Mouse (Mus musculus): Measurements from ENCODE around the gene Rnf157.
"Not testable (repeated sequence)": the region's sequence is repeated elsewhere in the genome, so short reads cannot be mapped to it uniquely, and the experiment has no call there.

Rnf157 gene

DNA sequence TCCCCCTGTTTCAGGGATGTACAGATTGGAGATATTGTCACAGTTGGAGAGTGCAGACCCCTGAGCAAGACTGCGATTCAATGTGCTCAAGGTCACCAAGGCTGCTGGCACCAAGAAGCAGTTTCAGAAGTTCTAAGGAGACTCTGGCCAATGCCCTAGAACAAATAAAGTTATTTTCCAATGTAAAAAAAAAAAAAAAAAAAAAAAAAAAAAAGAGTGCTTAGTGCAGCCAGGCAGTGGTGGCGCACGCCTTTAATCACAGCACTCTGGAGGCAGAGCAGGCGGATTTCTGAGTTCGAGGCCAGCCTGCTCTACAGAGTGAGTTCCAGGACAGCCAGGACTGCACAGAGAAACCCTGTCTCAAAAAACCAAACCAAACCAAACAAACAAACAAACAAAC lies 29.8 kb downstream of the Rnf157 start:
- not testable (repeated sequence) for DNase-seq (ENCODE audit: low read depth, low spot score)

DNA sequence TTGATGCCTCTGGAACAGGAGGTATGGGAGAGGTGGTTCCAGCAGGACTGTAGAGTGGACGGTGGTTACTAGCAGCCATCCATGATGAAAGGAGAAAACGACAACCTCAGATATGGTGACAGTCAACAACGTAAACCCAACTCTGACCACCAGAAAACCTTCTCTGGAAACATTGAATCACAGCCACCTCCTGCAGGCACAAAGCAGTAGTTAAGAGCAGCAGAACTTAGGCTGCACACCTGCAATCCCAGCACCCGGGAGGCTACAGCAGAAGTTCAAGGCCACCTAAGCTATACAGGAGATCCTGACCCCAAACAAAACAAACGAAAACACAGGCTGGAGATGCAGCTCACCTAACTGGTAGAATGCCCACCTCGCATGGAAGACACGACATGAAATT lies 32.1 kb downstream of the Rnf157 start:
- DNase-seq (ENCODE audit: low read depth, low spot score): no peak

DNA sequence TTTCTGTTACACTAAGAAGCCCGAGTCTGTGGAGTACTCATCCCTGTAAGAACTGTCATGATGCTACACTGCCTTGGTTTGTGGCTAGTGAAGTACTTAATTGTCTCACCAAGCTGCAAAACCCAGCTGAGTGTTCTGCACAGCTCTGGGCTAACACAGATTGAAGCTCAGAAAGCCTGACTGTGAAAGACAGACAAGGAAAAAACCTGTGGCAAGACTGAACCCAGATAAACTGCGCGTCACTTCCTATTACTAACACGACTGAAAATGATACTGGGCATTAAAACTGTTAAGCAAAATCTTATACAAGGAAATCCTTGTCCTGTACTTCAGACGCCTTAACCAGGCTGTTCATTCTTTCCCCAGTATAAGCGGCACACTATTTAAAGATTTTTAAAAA lies 33.3 kb downstream of the Rnf157 start:
- DNase-seq (ENCODE audit: low read depth, low spot score): no peak

DNA sequence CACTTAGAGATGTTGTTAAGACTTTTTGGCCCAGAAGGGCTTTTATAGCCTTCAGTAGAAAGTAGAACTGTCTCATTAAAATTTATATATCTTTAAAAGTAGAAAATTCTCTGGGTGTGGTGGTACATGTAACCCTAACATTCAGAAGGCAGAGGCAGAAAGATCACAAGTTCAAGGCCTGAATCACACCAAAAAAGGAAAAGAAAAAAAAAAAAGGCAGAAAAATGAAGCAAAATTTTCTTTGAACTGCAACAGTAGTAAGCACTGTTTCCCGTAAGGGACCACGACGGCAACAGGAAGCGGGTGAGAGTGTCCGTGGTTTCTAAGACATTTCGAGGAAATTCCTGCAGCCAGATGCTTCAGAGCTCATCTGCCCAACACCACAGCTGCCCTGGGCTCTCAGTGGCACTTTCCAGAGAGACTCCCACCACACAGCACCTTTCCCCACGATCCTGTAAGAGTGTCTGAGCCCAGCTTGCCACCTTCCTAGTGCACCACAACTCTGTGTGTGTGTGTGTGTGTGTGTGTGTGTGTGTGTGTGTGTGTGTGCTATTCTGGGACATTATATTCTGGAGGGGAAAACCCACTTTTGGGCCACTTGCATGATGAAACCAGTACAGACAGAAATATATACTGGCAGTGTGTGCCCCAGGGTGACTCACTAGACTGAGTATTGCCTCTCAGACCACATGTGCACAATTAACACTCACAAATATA lies 35.7 kb downstream of the Rnf157 start:
- no peak for DNase-seq (ENCODE audit: low read depth, low spot score)

DNA sequence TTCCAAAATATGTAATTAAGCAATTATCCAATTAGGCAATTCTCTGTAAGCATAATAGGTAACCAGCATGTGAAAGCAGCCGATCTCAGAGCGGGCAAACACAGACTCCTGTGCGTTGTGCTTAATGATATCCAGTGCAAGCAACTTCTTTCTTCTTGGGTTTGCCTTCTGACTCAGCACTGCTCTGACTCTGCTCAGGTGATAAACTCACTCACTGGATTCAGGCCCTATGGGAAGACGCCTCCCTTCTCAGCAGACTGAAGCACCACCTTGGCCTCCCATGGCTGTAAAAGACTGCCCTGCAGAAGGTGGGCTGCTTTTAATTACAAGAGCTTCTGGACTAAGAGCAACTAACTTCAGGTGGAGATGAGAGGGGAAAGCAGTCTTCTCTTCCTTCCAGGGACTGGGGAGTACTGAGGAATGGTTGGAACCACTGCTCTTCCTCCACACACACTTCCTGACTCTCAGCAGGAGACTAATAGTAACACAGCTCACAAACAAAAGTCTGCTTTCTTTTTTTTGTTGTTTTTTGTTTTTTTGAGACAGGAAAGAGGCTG lies 40.9 kb downstream of the Rnf157 start:
- DNase-seq (ENCODE audit: low read depth, low spot score): no peak

DNA sequence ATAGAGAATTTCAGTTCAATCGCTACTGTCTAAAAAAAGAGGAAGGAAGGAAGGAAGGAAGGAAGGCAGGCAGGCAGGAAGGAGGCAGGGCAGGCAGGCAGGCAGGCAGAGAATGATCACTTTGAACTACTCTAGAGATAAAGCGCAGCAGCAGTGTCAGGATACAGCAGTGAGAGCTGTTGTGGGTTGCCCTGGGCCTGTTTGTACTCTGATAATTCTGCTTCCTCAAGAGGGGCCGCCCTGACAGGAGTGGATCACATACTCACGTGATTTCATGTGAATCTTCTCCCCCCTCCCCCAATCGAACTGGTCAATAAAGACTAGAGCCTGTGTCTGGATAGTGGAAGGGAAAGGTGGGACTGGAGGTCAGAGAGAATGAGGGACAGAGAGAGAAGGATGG lies 43.2 kb downstream of the Rnf157 start:
- no peak for DNase-seq (ENCODE audit: low read depth, low spot score)

DNA sequence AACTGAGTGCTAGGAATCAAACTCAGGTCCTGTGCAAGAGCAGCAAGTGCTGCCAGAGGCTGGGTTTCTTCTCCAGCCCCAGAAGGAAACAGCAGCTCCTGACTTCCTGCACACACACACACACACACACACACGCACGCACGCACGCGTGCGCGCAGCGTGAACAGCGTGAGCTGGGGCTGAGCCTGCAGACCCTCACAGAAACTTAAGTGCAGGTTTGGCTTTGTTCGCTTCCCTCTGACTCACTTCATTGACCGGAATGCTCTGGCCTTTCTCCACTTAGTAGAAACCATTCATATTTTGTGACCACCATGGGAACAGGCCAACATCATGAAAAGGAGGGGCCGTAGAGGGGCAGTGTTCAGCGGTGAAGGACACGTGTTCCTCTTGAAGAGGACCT lies 43.8 kb downstream of the Rnf157 start:
- DNase-seq (ENCODE audit: low read depth, low spot score): no peak

DNA sequence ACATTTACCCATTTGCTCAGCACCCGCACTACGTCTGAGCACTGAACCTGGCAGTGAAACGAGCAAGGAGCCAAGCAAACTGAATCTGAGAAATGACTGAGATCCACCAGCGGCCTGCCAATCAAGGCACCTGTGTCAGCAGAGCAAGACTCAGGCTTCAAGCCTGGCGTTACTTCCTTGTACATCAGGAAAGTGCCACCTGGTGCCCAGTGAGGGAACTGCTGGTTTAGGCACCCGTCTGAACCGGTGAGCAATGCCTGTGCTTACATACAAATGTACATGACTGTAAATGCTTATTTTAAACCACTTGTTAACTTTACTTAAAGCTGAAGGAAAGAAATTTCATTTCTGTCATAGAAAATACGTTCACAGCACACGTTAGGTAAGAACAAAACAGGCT lies 44.7 kb downstream of the Rnf157 start:
- DNase-seq (ENCODE audit: low read depth, low spot score): peak; percentile 50

DNA sequence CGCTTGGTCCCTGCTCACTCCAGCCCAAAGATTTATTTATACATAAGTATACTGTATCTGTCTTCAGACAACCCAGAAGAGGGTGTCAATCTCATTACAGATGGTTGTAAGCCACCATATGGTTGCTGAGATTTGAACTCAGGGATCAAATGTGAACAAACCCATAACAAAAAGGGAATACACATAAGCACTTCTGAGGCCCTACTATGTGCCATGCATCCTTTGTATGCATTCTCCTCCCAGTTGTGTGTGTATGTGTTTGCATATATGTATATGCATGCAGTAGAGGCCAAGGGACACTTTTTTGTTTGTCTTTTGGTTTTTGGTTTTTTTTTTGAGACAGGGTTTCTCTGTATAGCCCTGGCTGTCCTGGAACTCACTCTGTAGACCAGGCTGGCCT lies 46.2 kb downstream of the Rnf157 start:
- no peak for DNase-seq (ENCODE audit: low read depth, low spot score)

DNA sequence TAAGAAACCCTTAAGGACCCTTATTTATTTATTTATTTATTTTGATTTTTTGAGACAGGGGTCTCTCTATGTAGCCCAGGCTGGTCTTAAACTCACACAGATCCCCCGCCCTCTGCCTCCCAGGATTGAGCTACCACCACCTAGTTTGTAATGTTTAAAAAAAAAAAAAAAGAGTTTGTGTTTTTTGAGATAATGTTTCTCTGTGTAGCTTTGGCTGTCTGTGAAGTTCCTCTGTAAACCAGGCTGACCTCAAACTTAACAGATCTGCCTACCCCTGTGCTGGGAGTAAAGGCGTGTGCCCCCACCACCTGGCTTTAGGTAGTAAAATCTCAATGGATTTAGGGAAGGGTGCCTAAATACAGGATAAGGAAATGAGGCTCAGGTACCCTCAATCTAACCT lies 46.7 kb downstream of the Rnf157 start:
- no peak for DNase-seq (ENCODE audit: low read depth, low spot score)

DNA sequence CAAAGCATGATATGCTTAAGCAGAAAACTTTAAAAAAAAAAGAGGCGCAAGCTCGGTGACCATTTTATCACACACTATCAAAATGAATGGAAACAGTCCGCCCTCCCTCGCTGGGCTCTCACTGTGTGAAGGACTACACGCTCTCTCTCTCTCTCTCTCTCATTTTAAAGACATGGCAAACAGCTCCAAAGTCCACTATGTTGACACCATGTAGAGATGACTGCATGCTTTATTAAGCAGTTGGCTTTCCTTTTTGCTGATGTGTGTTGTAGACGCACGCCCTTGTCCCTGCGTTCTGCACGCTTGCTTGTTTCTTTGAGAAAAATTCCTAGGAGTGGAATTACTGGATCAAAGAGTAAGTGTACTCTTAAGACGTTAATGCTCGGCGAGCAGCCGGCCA lies 47.4 kb downstream of the Rnf157 start:
- DNase-seq (ENCODE audit: low read depth, low spot score): no peak

DNA sequence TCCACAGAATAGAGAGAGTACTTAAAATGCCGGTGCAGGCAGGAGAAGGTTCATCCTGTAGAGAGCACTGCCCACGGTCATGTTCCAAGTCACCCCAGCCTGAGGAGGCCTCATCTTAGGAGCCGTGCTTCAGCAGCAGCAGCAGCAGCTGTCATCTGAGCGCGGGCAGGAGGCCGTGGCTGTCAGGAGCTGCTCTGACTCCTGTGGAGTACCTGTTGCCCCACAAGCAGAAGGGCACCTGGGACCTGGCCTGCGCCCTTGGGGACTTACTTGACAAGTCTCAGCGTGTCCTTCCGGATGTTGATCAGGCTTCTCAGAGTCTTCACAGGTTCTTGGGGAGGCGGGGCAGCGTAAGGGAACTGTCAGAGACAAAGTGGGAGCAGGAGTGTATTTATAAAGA lies 50.8 kb downstream of the Rnf157 start:
- no peak for DNase-seq (ENCODE audit: low read depth, low spot score)

DNA sequence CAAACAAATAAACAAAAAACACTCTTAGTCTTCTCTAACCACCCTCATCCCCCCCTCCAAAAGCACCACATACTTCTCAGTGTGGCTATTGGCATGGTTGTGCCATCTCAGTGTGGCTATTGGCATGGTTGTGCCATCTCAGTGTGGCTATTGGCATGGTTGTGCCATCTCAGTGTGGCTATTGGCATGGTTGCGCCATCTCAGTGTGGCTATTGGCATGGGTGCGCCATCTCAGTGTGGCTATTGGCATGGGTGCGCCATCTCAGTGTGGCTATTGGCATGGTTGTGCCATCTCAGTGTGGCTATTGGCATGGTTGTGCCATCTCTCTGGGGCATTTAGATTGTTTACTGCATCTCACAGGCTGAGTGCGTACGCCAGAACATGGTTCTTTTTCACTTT lies 51.9 kb downstream of the Rnf157 start:
- DNase-seq (ENCODE audit: low read depth, low spot score): not testable (repeated sequence)

DNA sequence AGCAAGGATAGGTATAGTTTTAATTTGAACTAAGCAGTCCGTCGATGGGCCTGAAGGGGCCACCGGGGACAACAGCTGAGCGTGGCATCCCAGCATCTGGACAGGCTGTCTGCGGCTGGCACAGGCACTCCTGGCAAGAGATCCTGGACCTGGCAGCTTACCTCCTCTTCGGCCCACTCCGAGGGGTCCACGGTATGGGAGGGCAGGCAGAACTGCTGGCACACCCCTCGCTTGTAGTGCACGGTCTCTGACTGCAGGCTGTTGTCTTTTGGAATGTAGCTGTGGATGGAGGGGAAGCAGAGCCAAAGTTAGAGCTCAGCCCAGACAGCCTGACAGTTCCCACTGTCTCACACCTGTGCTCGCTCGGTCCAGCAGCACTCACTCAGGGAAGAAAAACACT lies 53.2 kb downstream of the Rnf157 start:
- DNase-seq (ENCODE audit: low read depth, low spot score): no peak

DNA sequence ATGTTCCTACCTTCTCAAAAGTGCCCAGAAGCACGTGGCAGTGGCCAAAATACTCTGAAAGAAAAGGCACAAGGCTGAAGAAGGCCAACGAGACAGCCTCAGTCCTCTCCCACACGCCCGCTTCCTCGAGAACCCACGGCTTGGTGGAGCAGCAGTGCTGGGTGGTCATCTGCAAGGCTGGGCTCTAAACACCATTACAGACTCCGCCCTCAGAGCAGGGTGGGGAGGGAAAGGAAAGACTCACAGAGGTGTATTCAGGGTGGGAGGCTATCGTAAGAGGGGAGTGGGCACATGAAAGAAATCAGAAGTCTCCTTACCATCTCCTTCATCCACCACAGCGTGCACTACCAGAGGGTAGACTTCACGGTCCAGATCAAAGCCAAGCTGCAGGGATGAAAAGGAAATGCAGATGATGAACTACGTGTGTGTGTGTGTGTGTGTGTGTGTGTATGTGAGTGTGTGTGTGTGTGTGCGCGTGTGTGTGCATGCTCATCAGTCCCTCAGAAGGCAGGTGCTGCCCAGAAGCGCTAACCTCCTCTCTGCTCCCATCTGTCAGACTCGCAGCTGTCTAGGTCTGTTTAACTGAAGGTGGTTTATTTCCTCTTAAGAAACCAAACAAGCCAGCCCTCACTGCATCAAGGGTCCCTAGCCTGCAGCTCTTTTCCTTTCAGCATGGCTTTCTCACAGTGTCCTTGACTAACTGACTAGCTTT lies 53.8 kb downstream of the Rnf157 start:
- DNase-seq (ENCODE audit: low read depth, low spot score): no peak

DNA sequence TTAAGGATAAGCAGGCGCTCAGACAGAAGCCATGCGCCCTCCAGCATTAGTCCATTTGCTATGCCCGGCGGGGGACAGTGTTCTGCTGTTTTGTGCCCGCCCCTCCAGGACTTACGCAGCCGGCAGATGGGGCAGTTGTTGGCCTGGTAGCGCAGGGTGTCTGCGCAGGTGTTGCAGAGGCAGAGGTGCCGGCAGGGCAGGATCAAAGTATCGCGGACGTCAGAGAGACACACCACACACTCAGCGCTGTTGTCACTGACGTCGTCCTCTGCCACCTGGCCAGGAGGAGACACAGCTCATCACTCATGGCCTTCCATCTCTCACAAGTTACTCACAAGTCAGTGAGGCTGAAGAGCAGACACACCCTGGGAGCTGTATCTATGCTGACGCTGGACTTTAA lies 58.3 kb downstream of the Rnf157 start:
- no peak for DNase-seq (ENCODE audit: low read depth, low spot score)

DNA sequence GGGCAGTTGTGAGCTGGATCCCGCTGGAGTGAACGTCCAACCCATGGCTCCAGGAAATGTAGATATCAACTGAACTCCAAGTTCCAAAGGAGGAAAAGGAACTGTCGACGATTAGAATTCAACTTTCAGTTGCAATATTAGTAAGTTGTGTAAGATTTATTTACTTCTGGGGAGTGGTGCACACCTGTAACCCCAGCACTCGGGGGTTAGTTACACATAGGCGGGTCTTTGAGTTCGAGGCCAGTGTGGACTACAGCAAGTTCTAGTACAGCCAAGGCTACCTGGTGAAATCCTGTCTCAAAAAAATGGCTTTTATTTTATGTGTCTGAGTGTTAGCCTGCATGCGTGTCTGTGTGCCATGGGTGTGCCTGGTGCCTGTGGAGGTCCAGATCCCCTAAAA lies 59.3 kb downstream of the Rnf157 start:
- no peak for DNase-seq (ENCODE audit: low read depth, low spot score)

DNA sequence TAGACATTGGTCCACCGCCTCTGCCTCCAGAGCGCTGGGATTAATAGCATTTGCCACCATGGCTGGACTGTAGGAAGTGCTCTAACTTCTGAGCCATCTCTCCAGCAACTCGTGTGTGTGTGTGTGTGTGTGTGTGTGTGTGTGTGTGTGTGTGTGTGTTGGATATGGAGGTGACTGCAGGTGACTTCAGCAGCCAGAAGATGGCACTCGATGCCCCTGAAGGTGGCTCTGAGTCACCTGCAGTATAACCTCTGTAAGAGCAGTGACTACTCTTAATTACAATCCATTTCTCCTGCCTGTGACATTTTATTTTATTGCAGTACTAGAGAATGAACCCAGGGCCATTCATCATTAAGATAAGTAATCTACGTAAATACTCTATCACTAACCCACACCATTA lies 61.5 kb downstream of the Rnf157 start:
- DNase-seq (ENCODE audit: low read depth, low spot score): no peak

DNA sequence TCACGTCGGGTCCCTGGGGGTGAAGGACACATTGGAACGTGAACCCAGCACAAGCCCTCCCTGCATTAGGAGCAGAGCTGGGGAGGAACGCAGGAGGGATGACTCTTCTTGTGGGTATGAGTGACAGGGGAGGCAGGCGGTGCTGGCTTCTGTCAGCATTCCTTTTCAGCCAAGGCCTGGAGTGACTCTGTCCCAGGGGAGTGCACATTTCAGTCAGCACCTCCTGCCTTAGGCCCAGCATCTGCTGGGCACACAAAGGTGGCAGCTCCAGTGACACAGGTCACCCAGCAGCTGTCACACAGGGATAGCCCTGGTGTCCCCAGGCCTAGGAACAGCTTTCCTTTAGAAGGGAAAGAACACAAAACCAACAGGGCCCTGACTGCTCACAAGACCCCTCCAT lies 64.9 kb downstream of the Rnf157 start:
- no peak for DNase-seq (ENCODE audit: low read depth, low spot score)

DNA sequence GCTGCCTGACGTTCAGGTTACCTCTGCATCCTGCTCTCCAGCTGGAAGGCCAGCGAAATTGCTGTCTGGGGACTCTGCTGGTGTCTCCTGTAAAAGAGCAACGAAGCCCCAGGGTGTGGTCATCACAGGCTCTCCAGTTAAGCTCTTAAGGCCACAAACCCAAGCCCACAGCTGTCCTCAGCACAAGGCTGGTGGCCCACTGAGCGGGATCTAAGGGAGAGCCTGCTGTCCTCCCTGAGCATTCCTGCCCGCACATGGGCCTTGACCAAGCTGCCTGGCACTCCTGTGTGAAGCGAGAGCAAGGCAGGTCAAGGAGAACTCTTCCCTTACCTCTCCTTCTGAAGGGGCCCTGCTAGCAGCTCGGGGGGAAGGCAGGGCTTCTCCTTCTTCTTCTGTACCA lies 65.8 kb downstream of the Rnf157 start:
- no peak for DNase-seq (ENCODE audit: low read depth, low spot score)

DNA sequence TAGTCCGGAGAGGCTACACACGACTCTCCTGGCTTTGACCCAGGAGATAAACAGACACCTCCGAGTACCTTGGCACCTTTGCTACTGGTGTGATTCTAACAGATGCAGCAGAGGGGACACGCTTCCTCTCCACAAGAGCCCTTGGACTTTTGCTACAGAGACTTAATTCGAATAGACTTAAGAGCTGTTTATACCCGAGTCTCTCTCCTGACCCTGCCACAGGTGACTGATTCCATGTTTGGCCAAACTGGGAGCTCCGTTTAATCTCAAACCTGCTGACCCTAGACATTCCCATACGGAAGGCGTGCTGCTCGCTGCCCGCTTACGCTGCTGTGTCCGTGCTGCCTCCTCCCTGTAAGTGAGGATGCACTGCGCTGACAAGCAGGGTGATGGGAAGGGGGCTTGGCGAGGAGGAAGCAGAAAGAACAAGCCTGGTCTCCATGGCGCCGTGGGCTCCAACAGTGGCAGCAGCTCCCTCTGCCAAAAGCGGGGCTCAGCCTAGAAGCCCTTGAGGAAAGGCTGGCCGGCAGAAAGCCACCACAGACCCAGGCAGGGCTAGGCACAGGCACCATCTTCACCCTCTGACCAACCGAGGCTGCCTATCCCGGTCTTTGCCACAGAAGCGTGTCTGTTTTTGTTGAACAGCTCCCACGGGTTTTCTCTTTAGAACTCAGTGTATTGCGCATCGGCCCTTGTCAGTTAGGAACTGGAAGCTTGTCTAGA lies 70.6 kb downstream of the Rnf157 start:
- no peak for DNase-seq (ENCODE audit: low read depth, low spot score)

DNA sequence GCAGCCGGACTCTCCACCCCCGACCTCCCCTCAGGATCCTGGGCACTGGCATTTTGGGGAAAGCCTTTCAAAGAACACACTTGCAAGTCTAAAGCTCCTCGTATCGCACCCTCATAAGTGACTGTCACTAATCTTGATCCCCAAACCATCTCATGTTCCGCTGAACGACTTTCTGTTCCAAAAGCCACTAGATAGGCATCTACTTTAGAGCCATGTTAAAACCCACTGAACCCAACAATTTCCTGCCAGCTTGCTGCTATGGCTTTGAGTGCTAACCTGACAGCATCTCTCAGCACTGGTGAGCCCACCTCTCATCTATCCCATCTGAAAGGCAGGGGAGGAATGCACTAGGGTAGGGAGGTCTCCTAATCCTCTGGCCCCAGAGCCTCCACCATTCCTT lies 75.3 kb downstream of the Rnf157 start:
- no peak for DNase-seq (ENCODE audit: low read depth, low spot score)

DNA sequence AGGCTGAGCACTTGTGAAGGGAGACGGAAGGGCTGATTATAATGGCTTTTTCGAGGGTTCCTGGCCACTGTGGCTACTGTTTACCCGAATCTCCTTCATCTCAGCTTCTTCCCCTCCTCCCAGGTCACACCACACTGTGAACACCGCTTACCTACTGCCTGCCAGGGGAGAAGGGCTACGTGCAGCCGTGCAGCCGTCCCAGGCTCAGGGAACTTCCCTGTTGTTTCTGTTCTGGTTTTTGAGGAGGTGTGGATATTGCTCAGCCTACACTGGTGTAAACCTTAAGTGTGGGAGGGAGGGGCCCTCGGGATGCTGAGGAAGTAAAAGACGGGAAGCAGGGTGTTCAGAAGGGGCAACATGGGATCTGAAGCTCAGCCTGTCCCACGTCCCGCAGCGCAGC lies 75.8 kb downstream of the Rnf157 start:
- DNase-seq (ENCODE audit: low read depth, low spot score): no peak
